Mouse (Mus musculus): ENCODE data around the gene Ipmk.

Gene Ipmk

DNA sequence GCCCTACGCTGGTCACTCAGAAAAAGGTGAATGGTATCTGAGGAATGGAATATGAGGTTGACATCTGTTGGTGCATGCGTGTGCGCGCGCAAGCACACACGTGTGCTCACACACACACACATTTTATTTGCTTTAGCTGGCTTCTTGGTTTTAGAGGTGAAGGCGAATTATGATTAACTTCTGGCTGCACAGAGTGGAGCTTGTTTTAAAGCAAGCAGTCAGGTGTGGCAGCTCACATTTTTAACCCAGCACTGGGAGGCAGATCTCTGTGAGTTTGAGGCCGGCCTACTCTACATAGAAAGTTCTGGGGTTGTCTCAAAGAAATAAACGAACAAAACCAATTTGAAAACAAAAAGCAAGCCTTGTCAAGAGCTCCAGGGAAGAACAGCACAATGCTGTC is 6.3 kb upstream of the Ipmk start:
- no peak for DNase-seq

DNA sequence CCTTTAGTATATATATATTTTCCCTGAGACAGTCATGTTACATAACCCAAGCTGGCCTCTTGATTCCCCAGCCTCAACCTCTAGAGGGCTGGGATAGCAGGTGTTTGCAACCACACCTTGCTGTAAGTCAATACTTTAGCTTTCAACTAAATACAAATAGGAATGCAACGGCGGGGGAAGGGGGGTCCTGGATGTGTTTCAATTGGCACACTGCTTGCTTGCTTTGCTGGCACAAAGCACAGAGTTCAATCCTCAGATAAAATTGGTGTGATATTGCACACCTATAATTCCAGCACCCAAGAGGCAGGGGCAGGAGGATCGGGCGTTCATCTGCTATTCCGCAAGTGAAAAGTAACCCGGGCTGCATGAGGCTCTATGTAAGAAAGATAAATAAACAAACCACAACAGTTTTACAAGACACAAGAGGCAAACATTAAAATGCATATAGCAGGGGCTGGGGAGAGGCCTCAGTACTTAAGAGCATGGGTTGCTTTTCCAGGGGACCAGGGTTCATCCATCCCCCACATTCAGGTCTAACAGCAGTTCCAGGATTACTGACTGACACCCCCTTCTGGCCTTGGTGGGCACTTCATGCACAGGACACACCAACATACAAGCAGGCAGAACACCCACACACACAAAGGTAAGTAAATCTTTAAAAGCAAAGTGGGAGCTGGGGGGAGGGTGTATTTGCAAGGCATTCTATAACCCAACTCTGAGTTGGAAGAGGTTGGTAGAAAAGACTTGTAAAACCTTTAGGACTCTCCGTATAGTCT is 5.3 kb upstream of the Ipmk start:
- peak; percentile 27 to 37 for DNase-seq

DNA sequence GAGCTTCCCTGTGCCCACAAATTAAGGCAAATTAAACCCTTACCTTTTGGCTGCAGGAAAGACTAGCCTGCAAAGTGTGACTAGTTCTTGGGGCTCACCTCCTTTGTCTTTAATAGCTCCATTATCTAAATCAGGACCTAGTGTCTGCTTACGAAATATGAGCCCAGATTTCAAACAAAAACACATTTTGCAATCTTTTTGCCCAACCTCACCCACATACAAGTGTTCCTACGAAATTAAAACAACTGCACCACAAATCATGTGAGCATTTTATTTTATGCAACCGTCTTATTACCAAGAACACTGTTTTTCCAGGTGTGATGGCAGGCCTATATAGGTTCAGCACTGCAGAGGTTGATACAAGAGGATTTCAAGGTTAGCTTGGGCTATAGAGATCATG is 4.4 kb upstream of the Ipmk start:
- DNase-seq = no peak

DNA sequence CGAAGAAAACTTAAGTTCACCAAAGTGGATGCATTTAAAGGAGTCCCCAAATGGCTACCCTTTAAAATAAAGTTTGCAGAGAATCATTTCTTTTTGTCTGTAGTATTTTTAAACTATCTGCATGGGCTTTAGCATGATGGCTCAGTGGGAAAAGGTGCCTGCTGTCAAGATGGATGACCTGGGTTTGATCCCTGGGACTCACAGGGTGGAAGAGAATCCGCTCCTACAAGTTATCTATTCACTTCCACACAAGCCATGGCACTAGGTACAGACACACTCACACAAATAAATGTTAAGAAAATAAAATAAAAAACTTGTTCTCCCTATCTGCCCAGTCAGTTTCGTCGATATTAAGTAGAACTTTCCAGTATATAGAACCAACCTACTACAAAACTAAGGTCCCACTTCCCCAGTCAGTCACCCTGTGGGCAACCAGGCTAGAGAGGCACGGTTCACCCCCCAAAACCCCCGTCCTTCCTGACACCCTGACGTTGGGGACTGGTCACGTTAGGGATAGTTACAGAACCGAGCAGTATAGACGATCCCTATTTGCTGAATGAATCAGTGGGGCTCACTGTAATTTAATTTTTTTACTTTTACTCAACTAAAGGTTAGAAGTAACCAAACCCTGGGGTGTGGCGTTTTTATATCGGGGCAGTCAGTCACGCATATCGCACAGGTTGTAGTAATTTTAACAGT is 3.8 kb upstream of the Ipmk start:
- DNase-seq = no peak

DNA sequence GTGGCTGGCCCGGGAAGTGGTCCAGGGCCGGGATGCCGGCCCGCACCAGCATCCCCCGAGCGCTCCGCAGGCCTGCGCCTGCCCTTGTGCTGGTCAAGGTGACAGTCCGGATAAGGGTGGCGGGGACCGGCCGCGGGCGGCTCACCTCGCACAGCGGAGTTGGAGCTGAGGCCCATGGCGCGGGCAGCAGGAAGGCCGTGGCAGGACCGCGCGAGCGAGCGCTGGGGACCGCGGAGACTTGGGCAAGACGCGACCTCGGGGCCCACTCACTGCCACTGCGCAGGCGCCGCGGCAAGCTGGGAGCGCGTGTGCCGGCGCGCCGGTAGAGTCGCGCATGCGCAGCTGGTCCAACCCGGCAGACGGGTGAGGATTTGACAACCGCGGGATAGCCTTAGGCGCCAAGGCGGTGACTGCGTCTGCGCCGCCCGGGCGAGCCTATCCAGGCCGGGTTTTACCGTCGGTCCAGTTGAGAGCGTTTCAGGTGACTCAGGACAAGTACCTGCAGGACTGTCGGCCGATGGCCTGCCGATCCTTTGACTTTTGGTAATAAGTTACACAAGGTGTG is 2.9 kb upstream of the Ipmk start, which contains the start of gene Cisd1:
Gene Cisd1, minus strand, starts transcription at position 376 of the 565 bp plus-strand sequence.
- peak; percentile 90 to 94 for DNase-seq

DNA sequence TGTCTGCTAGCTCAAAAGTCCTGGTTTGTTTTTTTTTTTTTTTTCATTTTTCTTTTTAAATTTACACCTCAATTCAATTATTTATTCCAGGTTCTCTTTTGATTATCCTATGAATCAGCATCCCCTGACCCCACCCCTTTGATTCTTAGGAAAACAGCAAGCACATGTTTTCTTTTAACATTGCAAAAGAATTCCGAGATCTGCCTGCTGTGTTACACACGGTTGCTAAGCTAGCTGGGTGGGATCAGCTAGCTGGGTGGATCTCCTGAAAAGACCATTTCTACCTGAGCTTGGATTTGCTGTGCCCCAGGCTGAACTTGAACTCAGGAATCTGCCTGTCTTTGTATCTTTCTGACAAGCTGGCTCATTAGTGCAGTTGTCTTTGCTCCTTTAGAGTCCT is 1.5 kb upstream of the Ipmk start:
- DNase-seq = no peak

DNA sequence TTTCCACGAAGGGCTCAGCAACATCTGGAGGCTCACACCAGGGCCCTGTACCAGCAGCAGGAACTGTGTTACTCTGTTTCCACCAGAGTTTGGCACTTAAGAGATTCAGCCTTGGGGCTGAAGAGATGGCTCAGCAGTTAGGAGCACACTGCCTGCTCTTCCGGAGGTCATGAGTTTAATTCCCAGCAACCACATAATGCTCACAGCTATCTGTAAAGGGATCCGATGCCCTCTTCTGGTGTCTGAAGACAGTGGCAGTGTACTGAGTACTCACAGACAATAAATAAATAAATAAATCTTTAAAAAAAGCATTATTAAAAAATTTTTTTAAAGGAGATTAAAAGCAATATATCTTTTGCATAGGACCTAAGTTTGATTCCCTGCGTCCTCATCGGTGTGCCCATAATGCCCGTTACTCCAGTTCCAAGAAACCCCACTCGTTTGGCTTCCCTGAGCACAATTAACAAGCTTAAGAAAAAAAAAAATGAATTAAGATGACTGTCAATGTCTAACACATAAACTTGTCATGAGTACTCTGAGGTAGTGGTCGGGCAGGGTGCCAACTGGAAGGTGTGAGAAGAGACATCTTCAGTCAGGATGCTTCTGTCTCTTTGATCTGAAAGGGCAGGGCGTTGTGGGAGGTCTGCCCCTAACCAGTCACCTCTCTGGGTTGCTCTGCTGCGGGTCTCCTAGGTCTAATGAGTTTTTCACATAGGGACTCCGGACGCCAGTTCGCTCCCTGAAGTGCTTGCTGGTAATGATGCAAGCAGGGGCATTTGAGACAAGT is 648 bp upstream of the Ipmk start:
- DNase-seq = no peak

DNA sequence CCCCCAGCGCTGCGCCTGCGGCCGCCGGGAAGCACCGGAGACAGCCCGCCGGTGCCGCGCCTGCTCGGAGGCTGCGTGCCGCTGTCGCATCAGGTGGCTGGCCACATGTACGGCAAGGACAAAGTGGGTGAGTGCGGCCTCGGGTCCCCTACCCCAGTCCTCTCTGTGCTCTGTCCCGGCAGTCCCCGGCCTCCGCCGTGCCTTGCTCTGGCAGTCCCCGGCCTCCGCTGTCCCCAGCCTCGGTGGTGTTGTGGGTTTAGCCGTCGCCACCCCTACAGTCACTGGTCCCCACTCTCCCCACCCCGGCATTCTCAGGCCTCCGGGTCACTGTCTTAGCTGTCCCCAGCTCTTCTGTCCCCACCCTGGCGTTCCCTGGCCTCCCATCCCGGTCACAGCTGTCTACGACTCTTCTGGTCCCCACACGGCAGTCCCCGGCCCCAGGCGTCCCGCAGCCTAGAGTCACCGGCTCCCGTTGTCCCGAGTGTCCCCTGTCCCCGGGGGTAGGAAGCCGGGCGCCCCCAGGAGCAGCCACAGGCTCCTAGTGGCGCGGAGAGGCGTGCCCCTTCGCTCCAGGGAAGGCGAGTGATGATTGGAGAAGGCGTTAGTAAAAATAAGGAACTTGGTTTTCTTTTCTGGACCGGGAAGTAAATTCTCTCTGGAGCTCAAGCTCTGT is 537 bp downstream of the Ipmk start:
- no peak for DNase-seq

DNA sequence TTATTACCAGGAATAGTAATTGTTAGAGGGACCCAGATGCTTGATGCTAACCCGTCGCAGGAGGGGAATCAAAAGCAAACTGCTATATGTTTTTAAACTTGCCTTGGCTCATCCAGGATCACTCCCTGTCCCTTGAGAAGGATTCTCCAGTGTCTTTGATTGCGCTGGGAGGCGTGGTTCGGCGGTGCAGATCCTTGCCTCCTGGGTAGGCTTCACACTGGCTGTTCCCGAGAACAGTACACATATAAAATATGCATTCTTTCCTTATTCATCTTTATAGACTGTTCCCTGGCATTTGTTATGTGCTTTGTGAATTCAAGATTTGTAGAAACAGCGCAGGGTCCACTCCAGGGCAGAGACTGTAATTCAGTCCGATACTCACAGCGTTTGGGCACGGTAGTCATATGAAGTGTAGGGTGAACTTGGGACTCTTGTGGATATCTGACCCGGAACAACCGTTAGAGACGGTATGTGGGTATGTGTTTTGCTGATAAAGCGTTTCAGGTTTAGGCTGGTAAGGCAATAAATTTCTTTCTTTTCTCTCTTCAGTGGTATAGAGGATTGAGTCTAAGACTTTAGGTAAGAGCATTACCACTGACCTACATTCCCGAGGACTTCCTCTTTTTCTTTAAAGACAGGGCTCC is 1.2 kb downstream of the Ipmk start:
- no peak for DNase-seq

DNA sequence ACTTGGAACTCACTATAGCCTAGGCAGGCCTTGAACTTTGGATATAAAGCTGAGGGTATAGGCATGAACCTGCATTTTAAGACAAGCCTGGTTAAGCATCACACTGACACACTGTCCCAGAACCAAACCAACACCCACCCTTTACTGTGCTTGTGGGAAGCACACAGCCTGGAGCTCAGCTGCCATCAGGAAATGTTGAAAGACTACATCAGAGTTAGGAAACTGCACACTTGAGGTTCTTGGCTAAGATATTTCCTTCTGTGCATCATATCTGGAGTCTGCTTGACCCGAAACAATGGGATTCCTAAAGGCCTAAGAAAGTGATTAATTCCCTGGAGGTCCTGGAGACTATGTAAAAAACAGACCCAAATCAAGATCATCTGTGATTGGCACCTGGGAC is 1.7 kb downstream of the Ipmk start:
- no peak for DNase-seq

DNA sequence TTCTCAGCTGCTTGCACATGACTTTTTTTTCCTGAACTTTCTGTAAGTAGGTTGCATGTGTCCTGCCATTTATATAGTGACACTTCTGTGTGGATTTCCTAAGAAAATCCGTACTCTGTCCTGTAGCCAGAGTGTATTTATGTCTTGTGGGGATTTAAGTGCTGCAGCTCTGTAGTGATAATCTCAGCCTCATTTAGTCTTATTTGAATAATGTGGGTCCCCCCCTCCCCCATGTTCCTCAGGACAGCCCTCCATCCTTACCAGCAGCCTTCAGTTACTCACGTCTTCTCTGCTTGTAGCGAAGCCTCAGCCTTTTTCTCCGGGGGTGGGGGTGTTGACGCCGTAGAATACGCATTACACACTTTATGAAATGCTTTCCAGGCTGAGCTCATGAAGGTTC is 3.7 kb downstream of the Ipmk start:
- DNase-seq = no peak

DNA sequence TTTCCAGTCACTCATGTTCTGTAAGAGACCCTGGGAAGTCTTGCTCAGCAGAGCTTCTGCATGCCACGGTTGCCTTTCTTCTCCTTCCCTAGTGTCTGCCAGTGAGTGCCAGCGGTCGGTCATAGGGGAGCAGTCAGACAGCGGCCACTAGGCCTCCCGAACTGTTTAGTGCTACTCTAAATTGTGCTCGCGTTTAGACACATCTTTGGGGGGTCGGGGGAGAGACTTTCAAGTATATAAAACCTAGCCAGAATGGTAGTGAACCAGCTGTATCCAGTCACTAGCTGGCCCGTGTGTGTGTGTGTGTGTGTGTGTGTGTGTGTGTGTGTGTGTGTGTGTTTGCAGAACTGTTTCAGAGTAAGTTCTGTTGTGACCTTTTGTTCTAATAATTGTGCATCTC is 6.3 kb downstream of the Ipmk start:
- DNase-seq = no peak

DNA sequence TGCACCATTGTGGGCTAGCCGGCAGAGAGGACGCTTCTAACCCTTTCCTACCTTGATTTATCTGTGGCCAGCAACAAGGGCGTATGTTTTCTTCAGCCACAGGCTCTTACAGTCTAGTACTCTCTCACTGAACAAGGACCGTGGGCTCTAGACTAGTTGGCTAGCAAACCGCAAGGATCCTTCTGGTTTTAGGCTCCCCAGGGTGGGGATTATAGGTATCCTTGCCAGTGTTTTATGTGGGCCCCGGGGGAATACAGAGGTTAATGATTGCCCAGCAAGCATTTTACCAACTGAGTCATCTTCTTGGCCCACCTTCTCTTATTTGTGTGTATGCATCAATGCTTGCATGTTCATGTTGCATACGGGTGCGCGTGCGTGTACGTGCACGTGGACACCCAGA is 7.4 kb downstream of the Ipmk start:
- no peak for DNase-seq

DNA sequence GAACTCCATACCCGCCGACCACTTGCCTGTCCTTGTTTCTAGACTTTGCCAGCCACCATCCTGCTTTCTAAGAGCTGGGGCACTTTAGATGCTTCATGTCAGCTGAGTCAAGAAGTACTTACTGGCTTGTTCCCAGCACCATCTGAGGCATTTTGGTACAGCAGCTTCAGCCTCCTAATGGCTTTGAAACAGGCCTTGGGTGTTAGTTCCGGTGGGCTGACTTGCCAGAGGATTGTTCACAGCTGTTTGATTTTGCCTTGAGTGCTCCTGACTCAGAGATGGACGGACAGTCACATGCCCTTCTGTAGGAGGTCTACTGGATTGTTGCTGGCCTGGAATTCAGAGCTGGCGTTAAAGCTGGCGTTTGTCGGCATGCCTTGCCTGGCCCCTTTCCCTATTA is 13.5 kb downstream of the Ipmk start:
- no peak for DNase-seq

DNA sequence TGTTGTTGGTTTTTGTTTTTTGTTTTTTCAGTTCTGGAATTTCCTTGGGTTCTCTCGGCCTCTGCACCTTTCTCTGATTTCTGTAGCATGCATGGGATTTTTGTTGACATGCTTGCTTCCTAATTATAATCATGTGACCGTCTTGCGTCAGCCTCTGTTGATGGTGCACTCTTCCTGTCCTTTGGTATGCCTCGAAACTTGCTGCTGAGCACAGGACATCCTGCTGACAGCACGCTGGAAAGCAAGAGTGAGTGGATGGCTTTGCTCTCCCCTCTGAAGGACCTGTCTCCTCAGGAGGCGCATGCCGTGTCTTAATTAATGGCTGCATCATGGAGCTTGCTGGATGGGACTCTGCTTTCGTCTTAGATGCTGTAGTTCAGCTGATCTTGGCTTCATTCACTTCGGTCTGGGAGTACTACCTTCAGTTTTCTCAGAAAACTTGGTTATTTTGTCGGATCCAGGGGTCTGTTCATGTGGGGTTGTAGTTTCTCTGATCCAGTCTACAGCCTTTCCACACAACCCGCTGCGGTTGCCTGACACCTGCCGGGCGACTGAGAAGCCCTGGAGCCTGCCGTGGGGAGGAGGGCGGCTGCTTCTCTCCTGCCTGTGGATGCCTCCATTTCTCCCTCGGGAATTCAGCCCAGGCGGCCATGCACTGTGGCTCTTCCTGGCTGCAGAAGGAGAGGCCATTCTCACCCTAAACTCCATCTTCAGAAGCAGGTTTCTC is 14.4 kb downstream of the Ipmk start:
- no peak for DNase-seq

DNA sequence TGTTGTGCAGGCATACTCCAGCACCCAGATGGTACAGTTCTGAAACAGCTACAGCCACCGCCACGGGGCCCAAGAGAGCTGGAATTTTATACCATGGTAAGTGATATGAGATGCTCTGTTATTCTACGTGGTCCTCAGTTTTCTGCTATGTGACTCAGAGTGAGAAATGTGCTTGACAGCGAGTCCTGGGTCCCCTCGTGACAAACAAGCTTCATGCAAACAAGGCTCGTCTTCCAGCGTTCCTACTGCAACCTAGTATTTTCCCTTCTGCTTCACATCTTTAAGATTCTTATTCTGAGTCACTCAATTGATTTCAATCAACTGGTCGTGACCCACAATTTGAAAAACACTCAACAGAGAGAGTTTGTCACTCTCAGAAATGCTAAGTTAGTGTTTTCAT is 15.9 kb downstream of the Ipmk start:
- DNase-seq = no peak

DNA sequence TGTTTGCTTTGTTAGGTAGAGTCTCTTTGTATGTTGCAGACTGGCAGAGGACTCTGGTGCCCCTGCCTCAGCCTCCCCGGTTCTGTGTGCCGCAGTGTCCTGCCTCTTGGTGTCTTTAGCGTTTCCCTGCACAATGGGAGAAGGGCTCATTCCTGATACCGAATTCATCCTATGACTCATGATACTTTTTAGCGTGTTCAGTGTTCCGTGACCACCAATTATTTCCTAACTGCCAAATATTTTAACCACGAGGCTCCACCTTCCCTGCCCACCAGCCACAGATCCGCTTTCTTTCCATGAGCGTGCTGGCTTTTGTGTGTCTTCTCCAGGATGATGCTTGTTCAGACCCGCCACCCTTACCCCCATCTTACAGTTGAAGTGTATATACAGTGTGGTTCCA is 16.3 kb downstream of the Ipmk start:
- no peak for DNase-seq

DNA sequence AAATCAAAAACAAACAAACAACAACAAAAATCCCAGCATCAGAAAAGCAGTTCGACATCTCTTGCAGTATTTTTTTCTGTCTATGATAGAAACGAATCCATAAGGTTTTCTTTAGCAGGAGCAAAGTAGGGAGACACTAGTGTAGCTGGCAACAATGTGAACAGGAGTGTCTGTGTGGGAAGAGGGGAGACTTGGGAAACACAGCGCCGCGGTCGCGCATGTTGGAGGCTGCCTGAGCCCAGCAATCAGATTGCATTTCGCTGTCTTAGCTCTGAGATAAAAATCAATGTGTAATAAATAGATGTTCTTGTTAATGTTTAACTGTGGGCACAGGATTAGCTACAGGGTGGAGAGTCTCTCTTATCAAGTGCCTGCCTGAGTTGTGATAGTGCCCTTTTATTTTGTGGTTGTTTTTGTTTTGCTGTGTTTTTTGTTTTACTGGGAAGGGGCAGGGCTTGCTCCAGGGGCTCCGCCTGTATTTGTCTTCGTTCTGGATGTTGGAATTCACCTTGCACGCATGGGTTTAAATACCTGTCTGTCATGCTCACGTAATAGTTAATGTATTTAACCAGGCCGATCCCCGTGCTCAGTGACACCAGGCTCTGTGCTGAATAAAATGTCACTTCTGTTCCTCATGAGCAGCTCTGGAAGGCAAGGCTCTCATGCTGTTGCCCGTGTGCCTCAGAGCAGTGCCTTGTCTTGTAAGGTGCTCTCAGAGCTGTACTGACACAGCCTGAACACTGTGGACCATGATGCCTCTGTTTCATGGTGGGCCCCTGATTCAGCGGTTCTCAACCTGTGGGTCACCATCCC is 20.8 kb downstream of the Ipmk start:
- DNase-seq = no peak

DNA sequence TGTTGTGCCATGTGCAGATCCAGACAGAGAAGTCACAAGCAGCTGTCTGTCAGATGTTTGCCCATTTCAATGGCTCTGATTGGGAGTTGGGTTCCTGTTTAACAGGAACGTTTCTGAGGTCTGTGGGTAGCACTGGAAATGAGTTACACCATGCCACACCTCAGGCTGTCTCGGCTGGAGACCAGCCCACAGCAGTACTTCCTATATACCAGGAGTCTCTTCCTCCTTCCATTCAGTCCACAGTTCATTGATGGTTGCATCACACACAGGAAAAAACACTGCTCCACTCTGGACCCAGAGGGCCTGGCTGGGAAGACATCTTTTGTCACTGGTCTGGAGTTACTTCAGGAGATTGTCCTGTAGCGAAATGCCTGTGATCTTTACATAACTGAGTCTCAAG is 21.9 kb downstream of the Ipmk start:
- DNase-seq = no peak

DNA sequence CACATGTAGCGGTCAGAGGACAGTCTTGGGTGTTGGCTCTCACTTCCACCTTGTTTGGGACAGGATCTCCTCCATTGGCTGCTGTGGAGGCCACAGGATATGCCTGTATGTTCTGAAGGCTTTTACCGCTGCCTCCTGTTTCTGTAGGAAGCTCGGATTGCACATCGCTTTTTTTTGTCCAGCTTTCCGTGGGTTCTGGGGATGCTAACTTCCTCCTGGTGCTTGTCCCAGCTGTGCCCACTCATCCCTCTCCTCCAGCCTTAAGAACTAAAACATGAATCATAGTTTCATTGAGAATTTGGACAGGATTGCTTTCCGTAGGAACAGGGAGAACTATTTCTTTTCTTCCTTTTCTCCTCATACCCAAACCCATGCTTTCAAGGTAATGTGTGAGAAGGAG is 24.3 kb downstream of the Ipmk start:
- no peak for DNase-seq

DNA sequence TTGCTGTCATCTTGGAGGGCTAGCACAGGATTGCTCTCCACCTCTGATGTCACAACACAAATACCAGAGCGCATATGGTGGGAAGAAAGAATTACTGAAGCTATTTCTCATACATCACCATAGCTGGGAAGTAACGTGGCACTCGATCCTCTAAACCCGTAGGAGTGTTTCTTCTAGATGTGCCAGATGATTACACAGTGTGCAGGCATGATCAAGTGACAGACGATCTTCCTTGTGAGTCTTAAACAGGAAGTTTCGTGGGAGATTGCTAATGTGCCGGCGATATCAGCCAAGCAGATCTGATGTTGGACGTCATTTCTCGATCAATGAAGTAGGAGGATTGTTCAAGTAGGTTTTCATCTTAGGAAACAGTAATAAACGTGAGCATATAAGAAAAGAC is 26.1 kb downstream of the Ipmk start:
- DNase-seq = no peak

All from thymus, postnatal 36 days (tissue).